Mouse (Mus musculus): ENCODE measurements around the gene Lat.

The Lat gene

DNA sequence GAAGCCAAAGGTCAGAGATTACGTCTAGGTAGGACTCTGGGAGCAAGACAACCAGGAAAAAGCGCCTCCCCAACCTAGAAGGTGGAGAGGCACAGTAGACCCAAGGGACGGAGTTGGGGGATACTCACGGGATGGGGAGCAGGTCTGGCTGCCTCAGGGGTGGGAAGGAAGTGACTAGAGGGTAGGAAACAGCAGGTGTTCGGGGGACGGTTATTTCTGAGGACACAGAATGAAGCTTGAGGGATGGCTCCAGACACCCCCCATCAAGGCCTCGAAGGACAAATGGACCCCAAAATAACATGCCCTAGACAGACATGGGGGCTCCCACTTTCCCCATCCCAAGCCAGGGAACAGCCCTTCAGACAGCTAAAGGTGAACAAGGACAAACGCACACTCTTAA is 1.0 kb downstream of the Lat start:
- DNase-seq (ENCODE audit: low read depth, low spot score), result no peak

DNA sequence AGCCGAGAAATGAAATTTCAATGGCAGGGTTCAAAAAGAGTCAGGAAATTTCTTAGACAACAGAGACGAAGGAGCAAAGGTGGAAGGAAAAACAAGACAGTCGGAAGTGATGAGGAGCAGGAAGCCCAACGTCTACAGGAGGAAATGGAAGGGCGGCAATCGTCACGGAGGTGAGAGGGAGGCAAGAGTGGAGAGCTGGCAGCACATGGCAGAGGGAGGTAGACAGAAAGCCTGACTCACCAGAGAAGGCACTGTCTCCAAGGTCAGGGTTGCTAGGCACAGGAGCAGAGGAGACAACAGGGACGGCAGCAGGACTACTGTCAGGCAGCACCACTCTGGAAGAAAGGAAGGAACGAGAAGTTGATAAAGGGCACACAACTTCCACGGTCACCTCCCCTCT is 1.7 kb downstream of the Lat start:
- DNase-seq (ENCODE audit: low read depth, low spot score), result no peak

GRCm38 (mm10) chr7:126363038-126363437 is 6.3 kb downstream of the Lat start:
- DNase-seq (ENCODE audit: low read depth, low spot score), result no peak

GRCm38 (mm10) chr7:126359049-126359448 is 10.3 kb downstream of the Lat start:
- no peak for DNase-seq (ENCODE audit: low read depth, low spot score)

- no peak for DNase-seq (ENCODE audit: low read depth, low spot score)
These were observed 11.0 kb downstream of the Lat start for GRCm38 (mm10) chr7:126358413-126358812.

- DNase-seq (ENCODE audit: low read depth, low spot score), result no peak
These were observed 11.5 kb downstream of the Lat start for GRCm38 (mm10) chr7:126357838-126358237.

DNA sequence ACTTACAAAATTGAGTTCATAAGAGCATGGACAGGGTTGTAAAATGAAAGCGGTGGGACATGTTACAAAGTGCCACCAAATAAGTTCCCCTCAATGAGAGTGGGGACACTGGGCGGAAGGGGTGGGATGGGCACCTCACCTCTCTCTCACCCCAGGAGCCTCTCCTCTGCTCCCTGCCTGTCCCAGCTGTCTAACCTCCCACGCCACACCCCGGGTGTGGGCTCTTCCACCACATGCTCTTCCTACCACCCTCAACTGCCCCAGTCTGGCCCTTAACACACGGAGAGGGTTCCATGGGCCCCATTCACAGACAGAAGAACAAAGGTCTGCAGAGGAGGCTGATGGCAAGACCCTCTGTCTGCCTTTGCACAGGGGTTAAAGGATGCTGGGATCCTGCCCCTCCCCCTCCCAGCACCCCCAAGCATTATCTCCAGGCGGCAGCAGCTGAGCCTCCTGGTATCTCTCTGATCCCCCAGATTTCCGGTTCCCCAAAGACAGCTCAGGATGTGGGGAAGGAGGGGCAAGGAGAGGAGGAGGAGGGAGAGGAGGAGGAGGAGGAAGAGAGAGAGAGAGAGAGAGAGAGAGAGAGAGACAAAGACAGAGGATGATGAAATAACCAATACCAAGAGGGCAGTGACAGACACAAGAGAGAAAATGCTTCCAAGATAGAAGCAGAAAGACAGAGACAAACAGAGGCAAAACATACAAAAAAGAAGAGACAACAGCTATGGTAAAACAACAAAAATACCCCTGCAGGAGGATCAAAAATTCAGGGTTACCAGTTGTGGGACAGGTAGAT is 12.4 kb downstream of the Lat start:
- no peak for DNase-seq (ENCODE audit: low read depth, low spot score)

DNA sequence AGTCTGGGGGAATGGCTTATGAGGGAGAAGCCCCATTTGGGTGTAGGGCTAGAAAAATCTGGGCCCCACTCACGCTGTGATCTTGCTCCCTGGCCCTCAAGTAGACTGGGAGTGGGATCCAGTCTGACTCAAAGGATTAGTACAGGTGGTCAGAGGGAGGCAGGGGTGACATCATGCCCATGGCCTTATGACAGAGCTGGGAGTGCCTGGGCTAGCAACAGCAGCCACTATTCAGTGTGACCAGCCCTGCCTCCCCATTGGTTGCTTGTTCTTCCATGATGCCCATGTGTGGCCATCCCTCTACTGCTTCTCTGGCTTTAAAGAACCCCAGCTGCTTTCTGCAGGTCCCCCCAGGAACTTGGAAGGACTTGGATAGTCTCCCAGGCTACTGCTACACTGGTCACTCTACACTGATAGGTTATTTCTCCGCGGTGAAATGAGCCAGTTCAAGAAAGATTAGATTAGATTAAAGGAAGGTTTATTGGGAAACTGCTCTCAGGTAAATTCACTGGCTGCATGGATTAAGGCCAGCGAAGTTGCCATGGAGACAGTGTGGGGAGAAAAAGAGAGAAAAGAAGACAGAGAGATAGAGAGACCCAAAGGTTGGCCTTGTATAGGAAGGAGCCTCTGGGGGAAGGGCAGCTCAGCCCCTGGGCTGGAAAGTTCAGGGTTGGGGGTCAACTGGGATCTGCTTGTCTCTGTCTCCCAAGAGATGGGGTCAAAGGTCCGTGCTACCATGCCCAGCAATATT is 13.3 kb downstream of the Lat start:
- no peak for DNase-seq (ENCODE audit: low read depth, low spot score)

GRCm38 (mm10) chr7:126354738-126355614 is 14.4 kb downstream of the Lat start:
- DNase-seq (ENCODE audit: low read depth, low spot score), result no peak

- DNase-seq (ENCODE audit: low read depth, low spot score), result no peak
These were observed 15.4 kb downstream of the Lat start for GRCm38 (mm10) chr7:126353994-126354365.

- no peak for DNase-seq (ENCODE audit: low read depth, low spot score)
These were observed 15.9 kb downstream of the Lat start for GRCm38 (mm10) chr7:126353251-126353993.

- DNase-seq (ENCODE audit: low read depth, low spot score), result no peak
These were observed 17.9 kb downstream of the Lat start for GRCm38 (mm10) chr7:126351419-126351951.

DNA sequence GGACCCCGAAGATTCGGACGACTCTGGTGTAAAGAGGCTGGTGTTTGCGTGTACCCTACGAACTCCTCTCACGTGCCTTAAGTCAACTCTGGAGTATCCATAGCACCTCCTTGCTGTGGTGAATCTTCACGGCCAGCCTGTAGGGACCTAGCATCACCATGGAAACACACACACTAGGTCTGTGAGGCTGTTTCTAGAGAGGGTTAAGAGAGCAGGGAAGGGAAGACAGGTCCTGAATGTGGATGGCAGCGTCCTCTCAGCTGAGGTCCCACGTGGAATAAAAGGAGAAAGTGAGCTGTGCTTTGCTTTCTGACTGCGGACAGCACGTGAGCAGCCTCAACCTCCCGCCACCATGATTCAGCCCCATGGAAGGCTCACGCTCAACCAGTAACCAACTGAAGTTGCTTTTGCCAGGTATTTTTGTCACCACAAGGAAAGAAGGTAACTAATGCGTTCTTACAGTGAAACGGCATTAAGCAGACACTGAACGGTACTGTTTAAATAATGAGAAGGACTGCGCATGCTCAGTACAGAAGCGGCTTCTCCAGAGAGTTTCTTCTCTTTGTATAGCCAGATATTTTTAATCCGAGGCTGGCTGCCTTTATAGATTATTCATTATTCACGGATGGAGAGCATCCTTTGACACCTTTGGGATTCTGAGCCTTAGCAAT is 18.5 kb downstream of the Lat start:
- no peak for DNase-seq (ENCODE audit: low read depth, low spot score)

GRCm38 (mm10) chr7:126348293-126348692 is 21.1 kb downstream of the Lat start:
- no peak for DNase-seq (ENCODE audit: low read depth, low spot score)

DNA sequence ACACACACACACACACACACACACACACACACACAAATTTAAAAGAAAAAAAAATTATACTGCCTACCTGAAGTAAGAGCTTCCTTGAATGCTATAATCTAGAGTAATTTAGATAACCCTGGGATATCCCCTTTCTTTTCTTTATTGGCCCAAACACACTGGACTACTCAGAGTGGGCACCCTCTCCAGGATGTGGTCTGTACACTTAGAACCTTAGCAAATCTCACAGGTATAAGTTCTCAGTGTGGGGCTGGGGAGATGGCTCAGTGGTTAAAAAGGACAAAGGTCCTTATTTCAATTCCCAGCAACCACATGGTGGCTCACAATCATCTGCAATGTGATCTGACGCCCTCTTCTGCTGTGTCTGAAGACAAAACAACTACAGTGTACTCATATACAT is 22.3 kb downstream of the Lat start:
- DNase-seq (ENCODE audit: low read depth, low spot score), result no peak

DNA sequence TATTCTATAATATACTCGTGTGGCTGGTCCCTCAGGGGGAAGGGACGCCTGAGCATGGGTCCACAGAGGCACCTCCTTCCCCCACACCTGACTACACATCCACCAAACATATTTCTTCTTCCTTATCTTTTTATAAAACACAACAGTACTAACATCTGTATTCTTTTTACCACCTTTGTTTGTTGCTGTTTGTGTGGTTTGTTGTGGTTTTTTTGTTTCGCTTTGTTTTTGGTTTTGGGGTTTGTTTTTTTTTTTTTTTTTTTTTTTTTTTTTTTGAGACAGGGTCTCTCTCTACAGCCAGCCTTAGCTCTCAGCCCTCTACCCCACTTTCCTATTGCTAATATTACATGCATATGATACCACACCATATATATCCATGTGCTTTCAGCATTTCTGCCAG is 23.4 kb downstream of the Lat start:
- DNase-seq (ENCODE audit: low read depth, low spot score), result no peak

DNA sequence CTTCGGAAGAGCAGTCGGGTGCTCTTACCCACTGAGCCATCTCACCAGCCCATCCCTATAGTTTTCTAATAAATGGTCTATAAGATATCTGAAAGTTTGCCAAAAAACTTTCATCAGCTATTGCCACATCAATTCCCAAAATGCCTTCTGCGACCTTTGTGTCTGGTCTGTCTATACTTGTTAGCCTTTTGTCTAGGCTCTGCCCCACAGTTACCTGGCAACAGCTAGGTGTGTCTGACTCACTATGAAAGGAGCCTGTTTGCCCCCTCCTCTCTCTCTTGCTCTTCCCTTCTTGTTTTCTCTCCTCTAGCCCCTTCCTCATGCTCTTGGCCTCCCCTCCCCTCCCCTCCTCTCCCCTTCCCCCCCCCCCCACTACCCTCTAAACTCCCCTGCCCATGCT is 23.8 kb downstream of the Lat start:
- no peak for DNase-seq (ENCODE audit: low read depth, low spot score)

- no peak for DNase-seq (ENCODE audit: low read depth, low spot score)
These were observed 28.5 kb downstream of the Lat start for GRCm38 (mm10) chr7:126340896-126341295.

- no peak for DNase-seq (ENCODE audit: low read depth, low spot score)
These were observed 29.2 kb downstream of the Lat start for GRCm38 (mm10) chr7:126340206-126340618.

DNA sequence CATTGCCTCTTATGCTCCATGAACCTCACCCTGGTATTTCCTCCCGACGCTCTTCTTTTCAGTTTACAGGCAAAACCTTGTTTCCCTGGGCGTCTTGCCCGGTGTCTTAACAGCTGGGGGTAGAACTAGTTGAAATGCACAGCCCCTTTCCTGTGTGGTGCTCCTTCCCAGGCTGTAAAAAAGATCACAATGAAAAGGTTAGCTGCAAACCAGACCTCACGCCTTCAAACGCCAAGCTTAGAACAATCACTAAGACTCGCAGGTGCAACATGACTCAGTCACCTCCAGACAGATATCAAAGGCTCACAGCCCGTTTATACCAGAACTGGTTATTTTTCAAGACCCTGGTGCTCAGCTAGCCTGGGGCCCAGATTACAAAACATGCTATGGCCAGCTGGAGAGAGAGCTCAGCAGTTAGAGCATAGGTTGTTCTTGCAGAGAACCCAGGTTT is 29.8 kb downstream of the Lat start:
- no peak for DNase-seq (ENCODE audit: low read depth, low spot score)

- no peak for DNase-seq (ENCODE audit: low read depth, low spot score)
These were observed 30.5 kb downstream of the Lat start for GRCm38 (mm10) chr7:126338906-126339305.

Data from 3T3-L1 (cell line).